Mouse (Mus musculus) adrenal gland, postnatal 14 days (tissue): ENCODE data around the gene Ildr1. TPM values are rescaled to one million over a fixed set of nuclear protein-coding genes. Genes with fewer than 3 reads are reported as not detected.

Experiments used
- DNase-seq: peaks from one replicate; pipeline ENCODE4 v3.0.0; 2021; ENCODE audit warnings: mixed read lengths
- long read RNA-seq, 2 experiments: library from polyadenylated mRNA; stranded (forward); transcript quantifications; one replicate each; pipeline ENCODE4 v2.0.0; 2021
- total RNA-seq: library from RNA; stranded (reverse); gene quantifications from 2 replicates; pipeline ENCODE4 v1.2.3, GENCODE M21; 2021

Ildr1 gene
- 0.41 TPM in 1 of 2 replicates, not detected in the other for total RNA-seq
- long read RNA-seq, experiment 1, result 0 reads
- long read RNA-seq, experiment 2, result 0 reads

DNA sequence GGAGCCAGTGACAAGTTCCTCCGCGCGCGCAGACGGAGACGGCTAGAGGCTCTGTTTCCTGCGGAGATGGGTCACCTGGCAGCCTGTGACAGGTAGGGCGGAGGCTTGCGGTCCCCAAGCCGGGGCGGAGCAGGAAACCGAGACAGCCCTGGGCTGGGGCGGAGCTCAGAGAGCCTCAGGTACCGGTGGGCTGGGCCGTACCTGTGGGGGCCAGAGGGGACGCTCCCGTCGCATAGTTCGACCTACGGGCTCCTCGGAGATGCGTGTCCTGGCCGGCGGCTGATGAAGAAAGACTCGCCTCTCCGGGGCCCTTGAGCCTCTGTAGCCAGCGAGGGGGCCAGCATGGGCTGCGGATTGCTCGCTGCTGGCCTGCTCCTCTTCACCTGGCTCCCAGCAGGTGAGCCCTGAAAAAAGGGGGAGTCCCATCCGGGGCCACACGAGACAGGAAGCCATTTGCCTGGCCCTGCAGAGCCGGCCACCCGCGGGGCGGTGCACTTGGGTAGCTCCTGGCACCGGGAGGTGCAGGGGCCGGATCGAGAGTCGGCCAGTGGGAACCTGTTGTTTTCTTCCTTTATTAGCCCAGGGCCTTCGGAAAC, at the start of gene Ildr1:
TSS of gene Ildr1 (plus strand) at position 161 of the 596 bp plus-strand sequence.
- peak; percentile 9 for DNase-seq

DNA sequence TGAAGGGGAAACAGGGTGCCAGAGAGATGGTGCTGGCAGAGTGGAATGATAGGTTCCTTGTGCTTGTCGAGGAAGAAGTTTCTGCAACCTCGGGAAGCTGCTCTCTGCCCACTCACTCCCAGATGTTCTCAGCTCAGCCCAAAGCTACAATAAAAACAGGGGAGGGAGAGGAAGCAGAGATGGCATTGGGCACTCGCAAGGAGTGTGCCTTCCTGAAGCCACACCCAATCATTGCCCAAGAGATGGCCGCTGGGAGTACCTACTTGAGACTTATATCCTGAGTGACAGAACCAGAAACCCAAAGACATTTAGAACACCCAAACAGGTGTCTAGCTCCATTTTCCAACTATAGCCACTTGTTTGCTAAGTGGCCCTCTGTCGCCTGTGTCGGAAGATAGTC, 48.7 kb upstream of the Ildr1 start:
- DNase-seq, result no peak

DNA sequence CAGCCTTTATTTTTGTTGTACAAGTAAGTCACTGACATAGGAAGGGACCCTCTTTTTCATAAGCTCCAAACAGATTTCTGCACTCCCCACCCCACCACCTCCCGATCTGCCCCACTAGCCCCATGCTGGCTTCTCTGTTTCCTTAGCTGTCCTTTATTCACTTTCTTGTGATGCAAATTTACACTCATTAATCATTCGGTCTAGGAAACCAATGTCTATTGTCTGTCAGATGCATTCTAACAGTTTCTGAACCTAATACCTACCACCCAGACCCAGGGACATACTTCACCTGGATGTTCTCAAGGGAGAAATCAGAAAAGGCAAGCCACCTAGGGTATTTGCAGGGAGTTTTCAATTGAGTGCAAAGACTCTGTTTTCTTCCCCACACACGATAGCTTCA, 44.5 kb upstream of the Ildr1 start:
- no peak for DNase-seq

GRCm38 (mm10) chr16:36650511-36650910, 43.3 kb upstream of the Ildr1 start:
- DNase-seq, result no peak

- DNase-seq, result no peak
These were observed 42.5 kb upstream of the Ildr1 start for GRCm38 (mm10) chr16:36651174-36651766.

- no peak for DNase-seq
These were observed 38.6 kb upstream of the Ildr1 start for GRCm38 (mm10) chr16:36655199-36655598.

DNA sequence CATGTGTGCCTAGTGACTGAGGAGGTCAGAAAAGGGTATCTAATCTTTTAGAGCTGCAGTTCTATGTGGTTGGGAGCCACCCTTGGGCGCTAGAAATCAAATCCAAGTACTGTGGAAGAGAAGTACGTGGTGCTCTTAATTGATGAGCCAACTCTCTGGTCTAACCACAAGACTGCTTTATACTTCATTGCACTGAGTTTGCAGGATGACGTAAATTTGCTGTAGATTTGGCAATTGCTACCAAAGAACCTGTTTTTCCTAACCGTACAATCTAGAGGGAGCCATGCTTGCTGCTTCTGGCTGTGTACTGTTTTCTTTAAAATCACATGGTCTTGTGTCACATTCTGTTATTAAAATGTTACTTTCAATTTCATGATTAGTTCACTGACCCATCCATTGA, 37.9 kb upstream of the Ildr1 start:
- DNase-seq, result no peak

DNA sequence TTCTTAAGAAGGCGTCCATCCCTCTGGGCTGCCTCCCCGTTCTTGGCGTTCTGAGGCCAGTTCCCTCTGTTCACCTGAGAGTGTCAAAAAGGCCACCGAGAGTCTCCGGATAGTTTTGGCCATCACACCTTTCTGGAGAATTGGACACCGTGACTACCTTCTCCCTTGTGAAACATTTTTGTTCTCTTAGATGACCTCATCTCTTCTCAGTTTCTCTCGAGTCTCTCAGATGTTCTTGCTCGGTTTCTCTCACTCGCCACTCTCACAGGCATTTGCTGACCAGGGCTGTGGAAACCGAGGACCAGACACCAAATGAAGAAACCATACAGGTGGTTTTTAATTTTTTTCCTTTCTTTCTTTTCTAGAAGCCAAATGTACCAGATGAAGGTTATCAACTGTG, 32.4 kb upstream of the Ildr1 start:
- no peak for DNase-seq

- DNase-seq, result no peak
These were observed 30.3 kb upstream of the Ildr1 start for GRCm38 (mm10) chr16:36663484-36663883.

GRCm38 (mm10) chr16:36665782-36666181, 28.0 kb upstream of the Ildr1 start, which contains the start of gene Cd86:
Gene Cd86, minus strand, starts transcription at chr16:36666081.
- no peak for DNase-seq

DNA sequence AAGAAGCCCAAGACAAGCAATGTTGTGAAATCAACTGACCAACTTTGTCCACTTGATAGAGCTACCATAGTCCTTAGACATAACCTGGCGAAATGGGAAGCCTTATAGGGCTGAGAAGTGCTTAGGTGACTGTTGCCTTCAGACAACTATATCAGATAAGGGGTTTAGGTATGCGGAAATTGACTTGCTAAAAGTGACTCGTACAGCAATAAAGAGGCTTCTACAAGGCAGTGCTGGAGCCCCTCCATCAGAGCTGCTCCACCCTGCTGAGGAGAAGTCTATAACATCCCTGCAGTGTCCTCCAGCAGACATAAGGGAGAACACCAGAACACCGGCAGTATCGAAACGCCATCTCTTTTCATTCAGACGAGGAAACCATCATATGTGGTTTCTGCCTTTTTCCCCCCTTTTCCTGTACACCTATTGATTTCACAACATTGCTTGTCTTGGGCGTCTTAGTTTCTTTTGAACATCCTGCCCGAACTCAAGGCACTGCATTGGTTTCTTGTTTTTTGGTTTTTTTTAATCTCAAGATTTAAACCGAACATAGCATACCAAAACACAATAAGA, 27.2 kb upstream of the Ildr1 start:
- DNase-seq, result no peak

DNA sequence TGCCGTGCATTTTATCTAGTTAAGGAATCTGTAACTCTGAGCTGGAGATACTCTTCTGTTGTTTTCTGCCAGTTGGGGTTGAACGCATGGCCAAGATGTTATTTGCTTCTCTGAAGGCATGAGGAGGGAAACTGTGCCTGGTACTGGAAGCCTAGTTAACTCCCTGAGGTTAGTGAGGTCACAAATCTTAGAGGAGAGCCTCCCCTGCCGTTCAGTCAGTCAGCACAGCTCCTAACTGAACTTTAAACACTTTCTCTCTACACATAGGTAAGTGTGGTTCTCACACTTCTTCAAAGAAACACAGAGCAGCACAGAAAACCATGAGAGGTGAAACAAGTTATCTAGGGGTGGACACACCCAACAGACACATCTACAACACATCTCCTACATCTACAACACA, 23.2 kb upstream of the Ildr1 start:
- DNase-seq, result no peak

- DNase-seq, result no peak
These were observed 20.6 kb upstream of the Ildr1 start for GRCm38 (mm10) chr16:36673196-36673595.

DNA sequence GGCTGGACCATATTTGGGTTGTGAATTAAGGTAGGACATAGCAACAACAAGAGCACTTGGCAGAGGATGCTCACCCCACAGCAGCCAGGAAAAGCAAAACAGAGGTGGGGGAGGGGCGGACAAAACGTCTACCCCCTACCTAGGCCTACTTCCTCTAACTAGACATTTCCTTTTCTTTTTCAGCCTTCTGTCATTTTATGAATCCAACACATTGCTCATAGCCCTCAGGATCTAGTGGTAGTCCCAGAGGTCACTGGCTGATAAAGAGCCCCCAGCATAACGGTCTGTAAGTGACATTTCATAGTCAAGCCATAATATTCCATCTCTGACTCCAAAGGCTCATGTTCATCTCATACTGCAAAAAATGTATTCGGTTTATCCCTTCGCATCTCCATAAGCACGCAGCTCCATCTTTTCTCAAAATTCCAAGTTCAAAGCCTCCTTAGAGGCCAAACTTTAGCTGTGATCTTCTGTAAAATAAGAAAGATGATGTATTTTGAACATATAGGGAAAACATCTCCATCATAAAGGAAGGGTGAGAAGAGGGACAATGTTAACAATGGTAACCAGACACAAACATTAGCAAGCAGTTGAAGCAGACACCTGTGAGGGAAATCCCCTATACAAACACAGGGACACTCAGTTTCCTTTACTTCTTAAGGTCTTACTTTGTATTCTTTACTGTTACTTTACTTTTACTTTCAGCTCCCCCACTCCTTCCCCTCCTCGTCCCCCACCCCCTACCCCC, 19.1 kb upstream of the Ildr1 start:
- peak; percentile 13 for DNase-seq

GRCm38 (mm10) chr16:36675304-36675703, 18.5 kb upstream of the Ildr1 start:
- DNase-seq, result no peak

DNA sequence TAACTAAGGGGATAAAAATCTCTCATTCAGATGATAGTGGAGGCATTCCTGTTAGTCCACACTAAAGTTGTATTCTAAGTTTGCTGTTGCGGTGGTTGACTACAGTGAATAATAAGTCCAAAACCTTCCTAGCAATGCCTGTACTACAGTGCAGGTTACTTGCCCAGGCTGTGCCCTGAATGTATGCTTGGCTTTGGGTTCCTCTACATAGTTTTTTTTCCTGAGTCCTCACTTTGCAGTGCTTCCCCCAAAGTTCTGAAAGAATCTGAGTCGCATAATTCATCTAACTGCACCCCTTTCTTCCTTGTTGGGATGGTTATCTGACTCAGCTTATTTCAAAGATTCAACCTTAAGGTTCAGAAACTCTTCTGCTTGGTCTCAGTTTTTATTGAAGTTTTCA, 17.9 kb upstream of the Ildr1 start:
- DNase-seq, result no peak

DNA sequence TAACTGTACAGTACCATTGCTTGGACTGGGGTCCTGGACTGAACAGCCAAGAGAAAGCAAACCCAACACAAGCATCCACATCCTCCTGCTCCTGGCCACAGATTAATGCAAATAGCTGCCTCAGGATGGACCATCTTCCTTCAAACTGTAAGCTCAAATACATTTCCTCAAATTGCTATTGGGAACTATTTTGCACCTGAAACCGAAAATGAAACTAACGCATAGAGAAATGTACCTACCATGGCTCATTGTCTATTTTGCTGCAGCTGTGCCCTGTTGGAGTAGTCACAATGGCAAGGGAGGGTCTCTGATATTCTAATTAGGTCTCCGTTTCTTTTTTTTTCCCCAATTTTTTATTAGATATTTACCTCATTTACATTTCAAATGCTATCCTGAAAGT, 11.9 kb upstream of the Ildr1 start:
- no peak for DNase-seq

- no peak for DNase-seq
These were observed 9.4 kb upstream of the Ildr1 start for GRCm38 (mm10) chr16:36684325-36684918.

DNA sequence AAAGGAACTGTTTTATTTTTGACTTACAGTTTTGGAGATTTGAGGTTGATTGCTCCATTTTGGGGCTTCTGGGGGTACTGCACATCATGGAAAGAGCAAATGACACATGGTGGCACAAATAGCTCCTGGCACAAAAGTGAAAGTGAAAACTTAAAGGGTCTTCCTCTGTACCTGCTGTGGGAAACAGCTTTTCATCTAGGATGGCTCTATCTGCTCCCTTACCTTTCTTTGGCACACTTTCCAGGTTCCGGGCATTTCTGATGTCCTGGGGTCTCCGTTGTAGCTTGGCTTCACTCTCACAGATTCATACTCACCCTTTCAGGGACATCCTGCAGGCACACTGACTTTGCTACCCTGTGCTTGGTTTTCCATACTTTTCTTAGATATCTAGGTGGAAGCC, 5.7 kb upstream of the Ildr1 start:
- no peak for DNase-seq

- no peak for DNase-seq
These were observed 2.3 kb upstream of the Ildr1 start for GRCm38 (mm10) chr16:36691484-36691883.

GRCm38 (mm10) chr16:36694798-36695290, 1.1 kb downstream of the Ildr1 start:
- DNase-seq, result no peak

GRCm38 (mm10) chr16:36697331-36697730, 3.6 kb downstream of the Ildr1 start:
- DNase-seq, result no peak

- DNase-seq, result no peak
These were observed 6.7 kb downstream of the Ildr1 start for GRCm38 (mm10) chr16:36700484-36700883.
